Mouse (Mus musculus): Measurements from ENCODE around the gene Mutyh. TPM values are rescaled to one million over a fixed set of nuclear protein-coding genes. Genes with fewer than 3 reads are reported as not detected.
"Not testable (repeated sequence)": the region's sequence is repeated elsewhere in the genome, so short reads cannot be mapped to it uniquely, and the experiment has no call there.

Mutyh gene
- polyA plus RNA-seq, 1 experiment from 2014 or later, result 8.3 TPM

DNA sequence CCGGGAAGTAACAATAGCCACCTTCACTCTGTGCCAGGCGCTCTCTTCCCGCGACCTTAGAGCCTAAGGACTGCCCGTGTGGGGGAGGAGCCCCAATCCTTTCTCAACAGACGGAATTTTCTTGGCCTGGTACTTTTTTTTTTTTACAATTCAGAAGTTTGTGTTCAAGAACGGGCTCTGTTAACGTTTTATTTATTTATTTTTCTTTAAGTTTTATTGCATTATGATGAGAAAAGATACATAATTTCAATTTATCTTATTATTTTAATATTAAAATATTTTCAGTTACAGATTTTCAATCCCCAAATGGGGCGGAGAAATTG lies 14.1 kb downstream of the Mutyh start, which contains the start of gene Hpdl:
TSS of gene Hpdl (minus strand) at position 14 of the 323 bp plus-strand sequence.
- 12% methylated on average over 9 of the region's 9 CpGs for WGBS
- H3K36me3 ChIP-seq (ENCODE audit: control insufficient read depth, insufficient read depth, low read length), result peaks cover 19% of the 10 kb centered on the region
- peak within 1 kb of the TSS; percentile 69 for H3K9ac ChIP-seq (ENCODE audit: low read length)
- H3K4me1 ChIP-seq (ENCODE audit: control insufficient read depth in 2 of 2, insufficient read depth in 2 of 2, low read length in 2 of 2), result peaks cover 7 to 15% of the 10 kb centered on the region in 2 experiments; a peak in 2 of 4 replicates
- H3K4me3 ChIP-seq (ENCODE audit: control insufficient read depth in 1 of 2, insufficient read depth in 1 of 2, low read depth in 1 of 2, low read length in 2 of 2), result peak within 1 kb of the TSS; percentile 52 to 55
- H3K27ac ChIP-seq (replicated peaks in 1 of 2; ENCODE audit: control insufficient read depth in 1 of 2, insufficient read depth in 1 of 2, low read depth in 2 of 2, low read length in 2 of 2), result no peak within 1 kb of the TSS
- 0 out of 2 replicates have a peak, but pooled peaks cover 11% of the 10 kb centered on the region for H3K27me3 ChIP-seq (ENCODE audit: control insufficient read depth, insufficient read depth, low read length)
- no peaks in the 10 kb centered on the region for H3K9me3 ChIP-seq (ENCODE audit: control insufficient read depth, low read length)
- peak within 1 kb of the TSS; percentile 100 for H3K4me2 ChIP-seq (ENCODE audit: low read length)
- ATAC-seq (ENCODE audit: insufficient number of reproducible peaks, insufficient read depth, low FRiP score, low read depth), result no peak

DNA sequence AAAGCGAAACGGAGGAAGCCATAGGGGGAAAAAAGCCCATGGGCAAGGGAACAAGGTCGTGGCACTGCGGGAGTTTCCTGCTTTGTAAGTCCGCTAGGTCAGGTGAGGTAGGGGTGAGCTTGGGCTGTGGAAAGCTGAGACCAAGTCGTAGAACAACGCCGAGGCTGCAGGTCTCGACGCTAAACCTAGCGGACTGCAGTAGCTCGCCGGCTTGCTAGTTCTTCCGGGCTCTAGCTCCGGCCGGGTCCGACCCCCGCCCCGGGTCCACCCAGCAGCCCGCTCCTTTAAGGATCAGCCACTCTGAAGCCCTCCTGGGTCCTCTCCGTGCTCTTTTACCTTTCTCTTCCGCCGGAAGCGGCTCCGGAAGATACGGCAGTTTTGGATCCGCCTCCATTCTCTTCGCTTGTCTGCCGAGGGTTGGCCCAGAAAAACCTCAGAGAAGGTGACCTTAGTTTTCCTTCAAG lies 17.1 kb downstream of the Mutyh start:
- Histone ChIP-seq H3K36me3 (ENCODE audit: control insufficient read depth, insufficient read depth, low read length) (no peaks in the 10 kb centered on the region), H3K4me2 (ENCODE audit: low read length) (peak overlapping the region; percentile 83), H3K4me3 (ENCODE audit: control insufficient read depth in 1 of 2, insufficient read depth in 1 of 2, low read depth in 1 of 2, low read length in 2 of 2) (peak overlapping the region; percentile 55 to 63), H3K9ac (ENCODE audit: low read length) (peak overlapping the region; percentile 83), H3K27me3 (ENCODE audit: control insufficient read depth, insufficient read depth, low read length) (0 out of 2 replicates have a peak, but pooled peaks cover 11% of the 10 kb centered on the region), H3K9me3 (ENCODE audit: control insufficient read depth, low read length) (no peaks in the 10 kb centered on the region), H3K4me1 (ENCODE audit: control insufficient read depth in 2 of 2, insufficient read depth in 2 of 2, low read length in 2 of 2) (peaks cover 7 to 15% of the 10 kb centered on the region in 2 experiments; a peak in 2 of 4 replicates), H3K27ac (replicated peaks in 1 of 2; ENCODE audit: control insufficient read depth in 1 of 2, insufficient read depth in 1 of 2, low read depth in 2 of 2, low read length in 2 of 2) (peak overlapping the region; percentile 81 to 82)
- WGBS, result 2% methylated on average over 29 of the region's 29 CpGs
- no peak for ATAC-seq (ENCODE audit: insufficient number of reproducible peaks, insufficient read depth, low FRiP score, low read depth)

DNA sequence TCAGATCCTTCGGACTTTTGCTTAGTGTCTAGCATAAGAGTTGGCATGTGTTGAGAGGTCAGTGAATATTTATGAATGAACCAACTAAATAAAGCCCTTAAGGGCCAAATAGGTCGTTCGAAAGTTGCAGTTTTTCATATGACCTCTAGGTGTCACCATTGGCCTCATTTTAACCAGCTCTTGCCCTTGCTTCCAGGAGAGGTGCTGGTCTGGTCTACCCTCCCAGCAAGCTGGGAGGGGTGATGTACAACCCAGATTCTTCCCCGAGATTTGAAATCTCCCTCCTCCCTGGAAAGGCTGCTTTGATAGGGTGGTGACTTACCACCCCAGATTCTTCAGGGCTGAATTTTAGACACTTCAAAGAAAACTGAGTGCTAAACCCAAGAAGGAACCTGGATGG lies 20.3 kb downstream of the Mutyh start:
- no peak overlapping the region for H3K4me3 ChIP-seq (ENCODE audit: control insufficient read depth in 1 of 2, insufficient read depth in 1 of 2, low read depth in 1 of 2, low read length in 2 of 2)
- H3K9me3 ChIP-seq (ENCODE audit: control insufficient read depth, low read length), result no peaks in the 10 kb centered on the region
- H3K27ac ChIP-seq (replicated peaks in 1 of 2; ENCODE audit: control insufficient read depth in 1 of 2, insufficient read depth in 1 of 2, low read depth in 2 of 2, low read length in 2 of 2), result no peak overlapping the region
- H3K36me3 ChIP-seq (ENCODE audit: control insufficient read depth, insufficient read depth, low read length), result no peaks in the 10 kb centered on the region
- H3K4me1 ChIP-seq (ENCODE audit: control insufficient read depth in 2 of 2, insufficient read depth in 2 of 2, low read length in 2 of 2), result peaks cover 3 to 7% of the 10 kb centered on the region in 2 experiments; a peak in 2 of 4 replicates
- H3K27me3 ChIP-seq (ENCODE audit: control insufficient read depth, insufficient read depth, low read length), result no peaks in the 10 kb centered on the region
- no peak overlapping the region for H3K4me2 ChIP-seq (ENCODE audit: low read length)
- H3K9ac ChIP-seq (ENCODE audit: low read length), result no peak overlapping the region
- ATAC-seq (ENCODE audit: insufficient number of reproducible peaks, insufficient read depth, low FRiP score, low read depth), result no peak
- WGBS, result under 1% methylated on average over 4 of the region's 4 CpGs

DNA sequence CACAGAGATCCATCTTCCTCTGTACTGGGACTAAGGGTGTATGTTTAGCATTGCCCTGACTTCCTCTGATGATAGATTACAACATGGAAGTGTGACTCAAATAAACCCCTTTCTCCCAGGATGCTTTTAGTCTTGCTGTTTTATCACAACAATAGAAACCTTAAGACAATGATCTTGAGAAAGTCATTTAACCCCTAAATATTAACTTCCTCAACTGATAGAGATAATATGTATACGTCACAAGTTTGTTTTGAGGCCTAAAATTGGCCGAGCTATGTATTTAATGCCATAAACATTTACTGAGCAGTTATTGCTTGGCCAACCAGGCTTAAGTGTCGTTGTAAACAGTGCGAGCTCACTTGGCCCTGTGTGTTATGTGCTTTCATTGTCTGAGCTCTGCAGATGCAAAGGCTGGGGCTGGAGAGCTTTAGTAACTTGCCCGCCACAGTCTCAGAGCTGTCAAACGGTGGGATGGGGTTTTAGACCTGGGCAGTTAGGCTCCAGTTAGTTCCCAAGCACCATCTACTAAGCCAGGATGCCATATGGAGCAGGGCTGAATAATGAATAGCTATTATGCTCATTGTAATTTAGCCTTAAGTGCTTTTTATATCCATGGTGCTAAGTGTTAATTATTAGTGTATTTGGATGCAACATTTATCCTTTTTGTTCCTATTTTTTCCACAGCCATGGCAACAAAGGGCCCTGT lies 22.0 kb downstream of the Mutyh start:
- no peaks in the 10 kb centered on the region for H3K27me3 ChIP-seq (ENCODE audit: control insufficient read depth, insufficient read depth, low read length)
- WGBS, result 67% methylated on average over 6 of the region's 6 CpGs
- H3K9me3 ChIP-seq (ENCODE audit: control insufficient read depth, low read length), result no peaks in the 10 kb centered on the region
- H3K4me2 ChIP-seq (ENCODE audit: low read length), result no peak overlapping the region
- ATAC-seq (ENCODE audit: insufficient number of reproducible peaks, insufficient read depth, low FRiP score, low read depth), result no peak
- no peak overlapping the region for H3K4me3 ChIP-seq (ENCODE audit: control insufficient read depth in 1 of 2, insufficient read depth in 1 of 2, low read depth in 1 of 2, low read length in 2 of 2)
- no peaks in the 10 kb centered on the region for H3K36me3 ChIP-seq (ENCODE audit: control insufficient read depth, insufficient read depth, low read length)
- H3K27ac ChIP-seq (replicated peaks in 1 of 2; ENCODE audit: control insufficient read depth in 1 of 2, insufficient read depth in 1 of 2, low read depth in 2 of 2, low read length in 2 of 2), result no peak overlapping the region
- no peak overlapping the region for H3K9ac ChIP-seq (ENCODE audit: low read length)
- peaks cover 3 to 7% of the 10 kb centered on the region in 2 experiments; a peak in 2 of 4 replicates for H3K4me1 ChIP-seq (ENCODE audit: control insufficient read depth in 2 of 2, insufficient read depth in 2 of 2, low read length in 2 of 2)

DNA sequence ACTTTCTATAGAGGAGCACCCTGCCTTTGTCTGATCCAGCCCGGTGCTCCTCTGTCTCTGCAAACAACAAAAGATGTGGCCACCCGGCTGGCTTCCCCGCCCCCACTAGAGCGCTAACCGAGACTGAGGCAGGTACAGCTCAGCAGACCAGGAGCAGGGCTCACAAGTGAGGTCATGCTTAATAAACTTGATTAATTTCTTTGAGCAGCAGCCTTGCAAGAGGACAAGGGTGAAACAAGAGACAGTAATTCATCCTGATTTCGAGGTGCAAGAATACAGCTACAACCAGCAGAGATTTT lies 22.5 kb downstream of the Mutyh start:
- WGBS, result 42% methylated on average over 6 of the region's 6 CpGs
- no peaks in the 10 kb centered on the region for H3K27me3 ChIP-seq (ENCODE audit: control insufficient read depth, insufficient read depth, low read length)
- ATAC-seq (ENCODE audit: insufficient number of reproducible peaks, insufficient read depth, low FRiP score, low read depth), result no peak

DNA sequence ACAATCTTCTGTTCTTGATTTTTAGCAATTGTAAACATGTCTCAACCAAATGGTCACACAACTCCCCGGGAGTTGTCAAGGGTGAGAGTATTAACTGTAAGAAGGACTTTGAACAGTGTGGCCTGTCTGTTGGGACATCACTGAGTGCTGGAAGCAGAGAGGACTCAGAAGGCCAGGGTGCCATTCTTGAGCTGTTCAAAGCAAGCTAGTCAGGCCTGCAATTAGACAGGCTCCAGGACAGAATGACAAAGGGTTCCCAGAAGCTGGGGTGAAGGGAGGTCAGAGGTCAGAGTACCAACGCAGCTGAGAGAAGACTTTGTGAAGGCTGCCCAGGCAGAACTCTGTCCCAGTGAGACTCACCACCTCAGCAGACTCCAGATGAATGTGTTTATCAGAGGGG lies 31.5 kb downstream of the Mutyh start:
- no peaks in the 10 kb centered on the region for H3K4me1 ChIP-seq (ENCODE audit: control insufficient read depth in 2 of 2, insufficient read depth in 2 of 2, low read length in 2 of 2)
- no peaks in the 10 kb centered on the region for H3K36me3 ChIP-seq (ENCODE audit: control insufficient read depth, insufficient read depth, low read length)
- peaks cover 10% of the 10 kb centered on the region for H3K27me3 ChIP-seq (ENCODE audit: control insufficient read depth, insufficient read depth, low read length)
- H3K4me3 ChIP-seq (ENCODE audit: control insufficient read depth in 1 of 2, insufficient read depth in 1 of 2, low read depth in 1 of 2, low read length in 2 of 2), result no peak overlapping the region
- no peak for ATAC-seq (ENCODE audit: insufficient number of reproducible peaks, insufficient read depth, low FRiP score, low read depth)
- 64% methylated on average over 2 of the region's 2 CpGs for WGBS
- H3K27ac ChIP-seq (replicated peaks in 1 of 2; ENCODE audit: control insufficient read depth in 1 of 2, insufficient read depth in 1 of 2, low read depth in 2 of 2, low read length in 2 of 2), result no peak overlapping the region
- no peaks in the 10 kb centered on the region for H3K9me3 ChIP-seq (ENCODE audit: control insufficient read depth, low read length)
- H3K9ac ChIP-seq (ENCODE audit: low read length), result no peak overlapping the region
- no peak overlapping the region for H3K4me2 ChIP-seq (ENCODE audit: low read length)

More for the DNA sequence above, 22.5 kb downstream of the Mutyh start:
- no peak overlapping the region for H3K4me3 ChIP-seq (ENCODE audit: control insufficient read depth in 1 of 2, insufficient read depth in 1 of 2, low read depth in 1 of 2, low read length in 2 of 2)
- H3K4me1 ChIP-seq (ENCODE audit: control insufficient read depth in 2 of 2, insufficient read depth in 2 of 2, low read length in 2 of 2), result peaks cover 2 to 7% of the 10 kb centered on the region in 2 experiments; a peak in 2 of 4 replicates
- no peak overlapping the region for H3K9ac ChIP-seq (ENCODE audit: low read length)
- no peak overlapping the region for H3K4me2 ChIP-seq (ENCODE audit: low read length)
- H3K36me3 ChIP-seq (ENCODE audit: control insufficient read depth, insufficient read depth, low read length), result no peaks in the 10 kb centered on the region
- H3K27ac ChIP-seq (replicated peaks in 1 of 2; ENCODE audit: control insufficient read depth in 1 of 2, insufficient read depth in 1 of 2, low read depth in 2 of 2, low read length in 2 of 2), result no peak overlapping the region
- H3K9me3 ChIP-seq (ENCODE audit: control insufficient read depth, low read length), result no peaks in the 10 kb centered on the region

DNA sequence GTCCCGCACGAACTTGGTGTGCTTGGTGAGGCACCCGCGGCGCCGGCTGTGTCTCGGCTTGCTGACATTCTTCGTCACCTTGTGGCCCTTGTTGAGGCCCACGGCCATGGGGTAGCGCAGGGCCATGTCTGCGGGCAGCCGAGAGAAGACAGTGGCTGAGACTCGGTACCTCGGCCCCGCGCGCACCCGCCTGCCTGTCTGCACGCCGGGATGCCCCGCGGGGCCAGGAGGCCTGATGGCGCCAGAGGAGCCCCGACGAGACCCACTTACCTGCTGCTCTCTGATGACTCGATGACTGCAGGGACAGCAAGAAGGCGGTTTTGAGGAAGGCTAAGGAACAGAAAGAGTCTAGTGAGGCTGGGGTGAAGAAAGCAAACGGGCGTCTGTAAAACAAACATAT lies 32.6 kb downstream of the Mutyh start:
- not testable (repeated sequence) for H3K36me3 ChIP-seq (ENCODE audit: control insufficient read depth, insufficient read depth, low read length); H3K27ac ChIP-seq (replicated peaks in 1 of 2; ENCODE audit: control insufficient read depth in 1 of 2, insufficient read depth in 1 of 2, low read depth in 2 of 2, low read length in 2 of 2); ATAC-seq (ENCODE audit: insufficient number of reproducible peaks, insufficient read depth, low FRiP score, low read depth); H3K4me1 ChIP-seq (ENCODE audit: control insufficient read depth in 2 of 2, insufficient read depth in 2 of 2, low read length in 2 of 2); H3K9ac ChIP-seq (ENCODE audit: low read length); H3K9me3 ChIP-seq (ENCODE audit: control insufficient read depth, low read length)
- H3K4me2 ChIP-seq (ENCODE audit: low read length), result peak overlapping the region; percentile 53
- WGBS, result 10% methylated on average over 20 of the region's 29 CpGs
- peaks cover 10% of the 10 kb centered on the region for H3K27me3 ChIP-seq (ENCODE audit: control insufficient read depth, insufficient read depth, low read length)
- peak overlapping the region; percentile 24 to 31 for H3K4me3 ChIP-seq (ENCODE audit: control insufficient read depth in 1 of 2, insufficient read depth in 1 of 2, low read depth in 1 of 2, low read length in 2 of 2)

DNA sequence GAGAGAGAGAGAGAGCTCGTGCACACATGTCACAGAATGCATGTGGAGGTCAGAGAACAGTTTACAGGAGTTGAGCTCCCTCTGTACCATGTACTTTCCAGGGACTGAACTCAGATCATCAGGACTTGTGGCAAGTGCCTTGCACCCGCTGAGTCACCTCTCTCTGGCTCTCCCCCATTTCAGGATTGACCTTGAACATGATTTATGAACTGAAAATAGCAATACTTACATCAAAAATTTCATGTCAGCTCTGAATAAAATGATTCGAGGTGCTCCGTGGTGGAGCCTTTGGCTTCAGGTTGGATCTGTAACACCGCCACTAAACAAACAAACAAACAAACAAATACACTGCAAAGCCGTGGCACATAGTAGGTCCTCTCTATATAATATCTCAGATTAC lies 33.3 kb downstream of the Mutyh start:
- H3K27me3 ChIP-seq (ENCODE audit: control insufficient read depth, insufficient read depth, low read length), result peaks cover 10% of the 10 kb centered on the region
- ATAC-seq (ENCODE audit: insufficient number of reproducible peaks, insufficient read depth, low FRiP score, low read depth), result no peak
- H3K9ac ChIP-seq (ENCODE audit: low read length), result no peak overlapping the region
- no peaks in the 10 kb centered on the region for H3K9me3 ChIP-seq (ENCODE audit: control insufficient read depth, low read length)
- H3K4me3 ChIP-seq (ENCODE audit: control insufficient read depth in 1 of 2, insufficient read depth in 1 of 2, low read depth in 1 of 2, low read length in 2 of 2), result no peak overlapping the region
- H3K27ac ChIP-seq (replicated peaks in 1 of 2; ENCODE audit: control insufficient read depth in 1 of 2, insufficient read depth in 1 of 2, low read depth in 2 of 2, low read length in 2 of 2), result no peak overlapping the region
- H3K36me3 ChIP-seq (ENCODE audit: control insufficient read depth, insufficient read depth, low read length), result no peaks in the 10 kb centered on the region
- no peaks in the 10 kb centered on the region for H3K4me1 ChIP-seq (ENCODE audit: control insufficient read depth in 2 of 2, insufficient read depth in 2 of 2, low read length in 2 of 2)
- WGBS, result 80% methylated on average over 6 of the region's 6 CpGs
- H3K4me2 ChIP-seq (ENCODE audit: low read length), result no peak overlapping the region

Measured in heart, embryonic 14.5 days (tissue).